Mouse (Mus musculus): Measurements from ENCODE around the gene 4930402F06Rik. TPM values are rescaled to one million over a fixed set of nuclear protein-coding genes. Genes with fewer than 3 reads are reported as not detected.

4930402F06Rik gene
- polyA plus RNA-seq, 1 experiment from 2014 or later, result not detected

DNA sequence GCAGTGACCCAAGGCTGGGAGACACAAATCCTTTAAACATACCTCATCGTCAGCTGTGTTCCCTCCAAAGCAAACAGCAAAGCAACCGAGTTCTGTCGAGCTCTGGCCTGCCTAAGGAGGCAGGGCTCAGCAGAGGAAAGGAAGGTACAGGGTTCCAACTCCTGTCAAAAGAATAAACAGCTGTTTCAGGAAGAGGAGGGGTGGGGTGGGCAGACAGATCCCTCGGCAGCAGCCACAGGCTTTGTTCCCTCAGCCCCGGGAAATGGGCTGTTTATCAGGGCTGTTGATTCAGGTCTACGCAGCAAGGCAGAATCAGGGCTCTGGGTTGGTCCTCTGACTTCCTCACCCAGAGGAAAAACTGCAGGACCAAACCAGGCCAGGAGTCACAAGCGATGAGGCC lies 35.5 kb upstream of the 4930402F06Rik start:
- Histone ChIP-seq H3K4me3 (replicated peaks) (no peak overlapping the region), H3K9me3 (no peaks in the 10 kb centered on the region), H3K36me3 (no peaks in the 10 kb centered on the region; the same call in 1 of the 2 replicates), H3K9ac (0 out of 2 replicates have a peak overlapping the region, but pooled peaks have one; percentile 20), H3K27ac (peak overlapping the region; percentile 70), H3K27me3 (replicated peaks) (no peaks in the 10 kb centered on the region), H3K4me1 (replicated peaks) (peaks cover 34% of the 10 kb centered on the region), H3K4me2 (replicated peaks) (peak overlapping the region; percentile 37)
- peak; percentile 61 for ATAC-seq
- WGBS, result 19% methylated on average over 7 of the region's 7 CpGs

DNA sequence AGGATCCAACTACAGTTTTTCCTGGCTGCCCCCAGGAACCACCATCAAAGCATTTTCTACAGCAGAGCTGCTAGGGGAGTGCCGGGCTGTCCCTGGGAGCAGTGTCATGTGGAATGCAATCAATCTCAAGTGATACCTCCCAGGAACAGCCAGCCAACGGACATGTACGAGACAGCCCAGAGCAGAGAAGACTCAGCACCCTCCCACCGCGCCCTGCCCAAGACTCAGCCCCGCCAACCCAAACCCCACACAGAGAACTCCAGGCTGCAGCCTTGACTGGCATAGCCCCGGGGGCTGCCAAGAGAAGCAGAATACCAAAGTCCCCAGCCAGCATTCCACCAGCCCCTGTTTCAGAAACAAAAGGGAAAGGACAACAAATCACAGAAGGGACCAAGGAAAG lies 35.0 kb upstream of the 4930402F06Rik start:
- 15% methylated on average over 7 of the region's 7 CpGs for WGBS
- H3K9ac ChIP-seq, result 0 out of 2 replicates have a peak overlapping the region, but pooled peaks have one; percentile 20

DNA sequence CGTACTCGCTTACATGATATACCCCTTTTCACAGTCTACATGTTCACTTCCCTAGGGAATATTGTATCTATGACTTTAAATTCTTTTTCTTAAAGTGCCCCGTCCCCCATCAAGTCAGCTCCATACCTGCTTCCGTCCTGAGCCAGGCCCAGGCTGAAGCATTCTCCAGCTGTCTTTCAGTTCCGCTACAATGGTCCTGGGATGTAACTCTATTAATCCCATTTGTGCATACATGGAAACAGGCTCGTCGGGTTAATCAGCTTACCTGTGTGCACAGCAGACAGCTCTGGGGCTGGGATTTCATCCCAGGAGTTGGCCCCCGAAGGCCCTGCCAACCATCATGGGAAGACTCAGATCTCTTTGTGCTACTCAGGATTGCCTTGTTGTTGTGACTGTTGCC lies 33.8 kb upstream of the 4930402F06Rik start:
- Histone ChIP-seq H3K9ac (no peak overlapping the region), H3K9me3 (no peaks in the 10 kb centered on the region), H3K4me3 (replicated peaks) (no peak overlapping the region), H3K27ac (no peak overlapping the region), H3K27me3 (replicated peaks) (no peaks in the 10 kb centered on the region), H3K36me3 (no peaks in the 10 kb centered on the region), H3K4me2 (replicated peaks) (no peak overlapping the region), H3K4me1 (replicated peaks) (peaks cover 34% of the 10 kb centered on the region)
- 87% methylated on average over 8 of the region's 8 CpGs for WGBS
- no peak for ATAC-seq

More for the DNA sequence above, 35.0 kb upstream of the 4930402F06Rik start:
- Histone ChIP-seq H3K27me3 (replicated peaks) (no peaks in the 10 kb centered on the region), H3K9me3 (no peaks in the 10 kb centered on the region), H3K4me2 (replicated peaks) (peak overlapping the region; percentile 37), H3K4me1 (replicated peaks) (peaks cover 34% of the 10 kb centered on the region), H3K36me3 (no peaks in the 10 kb centered on the region; the same call in 1 of the 2 replicates), H3K4me3 (replicated peaks) (peak overlapping the region; percentile 9; the same call in 1 of the 2 replicates), H3K27ac (peak overlapping the region; percentile 70)
- ATAC-seq, result peak; percentile 67

DNA sequence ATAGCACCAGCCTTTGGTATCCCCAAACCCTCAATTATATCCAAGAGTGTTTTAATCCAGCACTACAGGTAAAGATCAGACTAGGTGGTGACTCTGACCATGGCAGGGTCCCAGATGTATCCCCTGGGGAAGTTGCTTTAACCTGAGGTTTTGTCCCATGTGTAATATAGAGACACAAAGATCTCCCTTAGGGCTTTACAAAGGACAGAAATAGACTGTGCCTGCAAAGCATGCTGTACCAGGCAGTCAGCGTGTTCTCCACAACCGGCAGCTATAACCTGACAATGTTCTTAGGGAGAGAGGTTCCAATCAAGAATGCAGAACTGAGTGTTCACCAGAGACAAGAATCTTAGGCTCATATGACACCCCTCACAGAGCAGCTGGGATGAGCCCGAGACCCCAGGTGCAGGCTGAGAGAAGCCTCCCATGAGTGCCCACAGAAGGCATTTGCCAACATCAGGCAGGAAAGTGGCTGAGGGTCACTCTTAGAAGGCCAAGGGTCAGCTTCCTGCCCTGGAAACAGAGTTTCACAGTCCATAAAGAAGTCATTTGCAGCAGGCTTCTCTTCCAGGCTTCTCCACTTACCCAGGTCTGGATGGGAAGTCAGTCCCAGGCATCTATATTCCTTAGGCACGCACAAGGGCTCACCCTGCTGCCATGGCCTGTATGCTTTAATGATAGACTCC lies 31.8 kb upstream of the 4930402F06Rik start:
- H3K36me3 ChIP-seq, result no peaks in the 10 kb centered on the region
- H3K4me2 ChIP-seq (replicated peaks), result no peak overlapping the region
- no peak for ATAC-seq
- no peak overlapping the region for H3K27ac ChIP-seq
- H3K27me3 ChIP-seq (replicated peaks), result no peaks in the 10 kb centered on the region
- H3K4me3 ChIP-seq (replicated peaks), result no peak overlapping the region
- peaks cover 21% of the 10 kb centered on the region for H3K4me1 ChIP-seq (replicated peaks)
- no peaks in the 10 kb centered on the region for H3K9me3 ChIP-seq
- 73% methylated on average over 4 of the region's 4 CpGs for whole genome bisulfite sequencing
- no peak overlapping the region for H3K9ac ChIP-seq

DNA sequence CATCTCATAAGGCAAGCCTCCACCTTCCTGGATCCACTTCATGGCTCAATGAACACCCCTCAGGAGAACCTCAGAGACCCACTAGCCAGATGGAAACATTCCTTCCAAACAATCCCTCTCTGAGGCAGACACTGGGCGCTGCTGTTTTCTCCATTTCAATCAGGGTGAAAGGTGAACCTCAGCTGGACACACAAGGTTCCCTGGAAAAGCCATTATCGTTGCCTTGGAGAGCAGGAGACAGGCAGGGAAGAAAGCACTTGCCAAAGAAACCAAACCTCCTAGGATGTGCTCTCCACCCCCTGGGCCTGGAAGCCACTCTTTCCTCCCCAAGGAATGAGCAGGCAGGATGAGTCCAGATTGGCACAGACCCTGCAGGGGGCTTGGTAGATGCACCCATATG lies 30.6 kb upstream of the 4930402F06Rik start:
- Histone ChIP-seq H3K9ac (no peak overlapping the region), H3K4me1 (replicated peaks) (peaks cover 9% of the 10 kb centered on the region), H3K36me3 (no peaks in the 10 kb centered on the region), H3K27ac (no peak overlapping the region), H3K4me2 (replicated peaks) (no peak overlapping the region), H3K9me3 (no peaks in the 10 kb centered on the region), H3K27me3 (replicated peaks) (no peaks in the 10 kb centered on the region), H3K4me3 (replicated peaks) (no peak overlapping the region)
- ATAC-seq, result no peak
- WGBS, result 43% methylated on average over 2 of the region's 2 CpGs

DNA sequence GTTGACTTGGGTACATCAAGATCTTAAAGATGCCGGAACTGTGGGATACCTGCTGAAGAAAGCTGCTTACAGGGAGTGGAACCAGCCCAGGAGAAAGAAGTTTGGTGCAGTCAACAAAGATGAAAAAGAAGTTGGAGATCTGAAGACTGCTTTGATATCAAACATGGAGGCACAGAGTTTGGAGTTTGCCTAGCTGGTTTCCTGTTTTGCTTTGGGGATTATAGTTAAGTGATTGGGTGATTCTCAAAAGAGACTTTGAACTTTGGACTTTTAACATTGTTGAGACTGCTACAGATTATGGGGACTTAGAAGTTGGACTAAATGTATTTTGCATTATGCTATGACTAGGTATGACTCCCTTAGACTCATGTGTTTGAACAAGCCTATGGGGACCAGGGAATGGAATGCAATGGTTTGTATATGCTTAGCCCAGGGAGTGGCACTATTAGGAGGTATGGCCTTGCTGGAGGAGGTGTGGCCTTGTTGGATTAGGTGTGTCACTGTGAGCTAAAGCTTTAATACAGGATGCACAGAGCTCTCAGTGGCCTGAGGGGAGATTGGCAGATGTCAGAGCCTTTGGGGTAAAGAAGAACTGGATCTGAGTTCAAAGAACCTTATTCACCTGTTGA lies 26.9 kb upstream of the 4930402F06Rik start:
- peaks cover 12% of the 10 kb centered on the region; the same call in 1 of the 2 replicates for H3K36me3 ChIP-seq
- no peaks in the 10 kb centered on the region for H3K4me1 ChIP-seq (replicated peaks)
- H3K4me2 ChIP-seq (replicated peaks), result no peak overlapping the region
- ATAC-seq, result peak; percentile 62
- no peak overlapping the region for H3K27ac ChIP-seq
- H3K27me3 ChIP-seq (replicated peaks), result no peaks in the 10 kb centered on the region
- H3K9ac ChIP-seq, result no peak overlapping the region
- H3K9me3 ChIP-seq, result no peaks in the 10 kb centered on the region
- no peak overlapping the region for H3K4me3 ChIP-seq (replicated peaks)
- 96% methylated on average over 1 of the region's 1 CpGs for WGBS

DNA sequence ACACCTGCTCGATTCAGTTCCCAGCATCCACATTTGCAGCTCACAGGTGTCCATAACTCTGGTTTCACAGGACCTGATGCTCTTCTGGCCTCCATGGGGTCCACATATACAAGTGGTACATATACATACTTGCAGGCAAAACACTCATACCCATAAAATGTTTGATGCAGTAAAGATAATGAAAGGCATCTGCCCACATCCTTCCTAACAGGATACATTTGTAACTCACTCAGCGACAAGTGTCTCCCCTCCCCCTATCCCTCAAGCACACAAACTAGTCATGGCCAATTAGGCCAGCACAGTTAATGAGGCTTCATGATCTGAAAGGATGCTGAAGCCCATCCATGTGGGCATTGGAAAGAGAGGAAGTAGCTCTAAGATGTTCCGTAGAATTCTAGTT lies 25.4 kb upstream of the 4930402F06Rik start:
- Histone ChIP-seq H3K4me1 (replicated peaks) (no peaks in the 10 kb centered on the region), H3K9me3 (no peaks in the 10 kb centered on the region), H3K27me3 (replicated peaks) (no peaks in the 10 kb centered on the region), H3K27ac (no peak overlapping the region), H3K4me2 (replicated peaks) (no peak overlapping the region), H3K36me3 (peaks cover 12% of the 10 kb centered on the region; the same call in 1 of the 2 replicates), H3K9ac (no peak overlapping the region), H3K4me3 (replicated peaks) (no peak overlapping the region)
- ATAC-seq, result no peak
- WGBS, result 83% methylated on average over 3 of the region's 3 CpGs

DNA sequence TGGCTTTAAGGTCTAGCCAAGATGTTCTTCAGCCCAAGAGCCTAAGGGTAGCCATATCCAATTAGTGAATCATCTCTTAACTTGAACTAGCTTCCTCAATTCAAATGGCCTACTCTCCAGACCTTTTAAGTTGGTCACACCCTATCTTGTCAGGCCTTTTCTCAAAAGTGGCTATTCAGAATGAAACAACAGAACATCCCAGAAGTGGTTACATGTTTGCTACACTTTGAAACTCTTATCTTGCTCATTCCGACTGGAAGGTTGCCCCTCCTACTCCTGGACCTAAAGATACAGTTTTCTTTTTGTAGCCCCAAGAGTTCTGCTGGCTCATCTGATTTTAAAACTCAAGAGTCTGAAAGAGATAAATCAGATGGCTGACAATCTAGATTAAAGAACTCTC lies 23.7 kb upstream of the 4930402F06Rik start:
- Histone ChIP-seq H3K27ac (no peak overlapping the region), H3K4me1 (replicated peaks) (no peaks in the 10 kb centered on the region), H3K4me2 (replicated peaks) (no peak overlapping the region), H3K4me3 (replicated peaks) (no peak overlapping the region), H3K36me3 (peaks cover 12% of the 10 kb centered on the region; the same call in 1 of the 2 replicates), H3K9ac (no peak overlapping the region), H3K9me3 (no peaks in the 10 kb centered on the region), H3K27me3 (replicated peaks) (no peaks in the 10 kb centered on the region)
- no peak for ATAC-seq
- WGBS, result 73% methylated on average over 1 of the region's 1 CpGs

DNA sequence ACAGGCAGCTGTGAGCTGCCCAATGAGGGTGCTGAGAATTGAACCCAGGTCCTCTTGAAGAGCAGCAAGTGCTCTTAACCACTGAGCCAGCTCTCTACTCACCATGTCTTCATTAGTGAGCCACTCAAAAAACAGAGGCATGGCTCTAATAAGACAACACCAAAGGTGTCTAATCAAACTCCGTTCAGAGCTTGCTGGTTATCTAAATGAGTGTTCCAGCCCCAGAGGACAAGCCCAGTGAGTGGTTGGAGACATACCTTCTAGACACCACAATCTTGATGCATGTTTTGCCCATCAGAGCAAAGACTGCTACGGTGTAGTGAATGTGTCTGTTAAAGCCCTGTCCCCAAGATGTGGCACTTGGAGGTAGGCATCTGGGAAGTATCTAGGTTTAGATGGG lies 22.7 kb upstream of the 4930402F06Rik start:
- H3K27ac ChIP-seq, result no peak overlapping the region
- H3K36me3 ChIP-seq, result peaks cover 12% of the 10 kb centered on the region; the same call in 1 of the 2 replicates
- ATAC-seq, result no peak
- H3K4me1 ChIP-seq (replicated peaks), result no peaks in the 10 kb centered on the region
- 94% methylated on average over 2 of the region's 2 CpGs for WGBS
- no peak overlapping the region for H3K4me3 ChIP-seq (replicated peaks)
- H3K27me3 ChIP-seq (replicated peaks), result no peaks in the 10 kb centered on the region
- H3K9me3 ChIP-seq, result no peaks in the 10 kb centered on the region
- H3K4me2 ChIP-seq (replicated peaks), result no peak overlapping the region
- H3K9ac ChIP-seq, result no peak overlapping the region

DNA sequence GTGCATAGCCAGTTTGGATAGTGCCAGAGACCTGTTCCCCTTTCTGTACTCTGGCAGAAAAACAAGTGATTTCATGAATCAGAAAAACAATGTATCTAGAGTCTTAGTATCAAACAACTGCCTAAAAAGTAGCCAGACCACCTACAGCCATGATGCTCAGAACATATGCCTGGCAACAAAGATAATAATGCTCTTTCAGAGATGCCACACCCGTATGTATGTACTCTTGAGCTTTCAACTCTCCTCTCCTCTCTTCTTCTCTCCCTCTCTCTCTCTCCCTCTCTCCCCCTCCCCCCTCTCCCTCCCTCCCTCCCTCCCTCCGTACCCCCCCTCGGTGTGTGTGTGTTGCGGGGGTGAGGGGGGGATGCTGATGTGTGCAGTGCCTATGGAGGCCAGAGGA lies 22.3 kb upstream of the 4930402F06Rik start:
- ATAC-seq, result no peak
- Histone ChIP-seq H3K9me3 (no peaks in the 10 kb centered on the region), H3K4me2 (replicated peaks) (no peak overlapping the region), H3K27me3 (replicated peaks) (no peaks in the 10 kb centered on the region), H3K4me1 (replicated peaks) (no peaks in the 10 kb centered on the region; the same call in 1 of the 2 replicates), H3K9ac (no peak overlapping the region), H3K4me3 (replicated peaks) (no peak overlapping the region), H3K27ac (no peak overlapping the region), H3K36me3 (peaks cover 12% of the 10 kb centered on the region; the same call in 1 of the 2 replicates)
- WGBS, result 97% methylated on average over 4 of the region's 4 CpGs

DNA sequence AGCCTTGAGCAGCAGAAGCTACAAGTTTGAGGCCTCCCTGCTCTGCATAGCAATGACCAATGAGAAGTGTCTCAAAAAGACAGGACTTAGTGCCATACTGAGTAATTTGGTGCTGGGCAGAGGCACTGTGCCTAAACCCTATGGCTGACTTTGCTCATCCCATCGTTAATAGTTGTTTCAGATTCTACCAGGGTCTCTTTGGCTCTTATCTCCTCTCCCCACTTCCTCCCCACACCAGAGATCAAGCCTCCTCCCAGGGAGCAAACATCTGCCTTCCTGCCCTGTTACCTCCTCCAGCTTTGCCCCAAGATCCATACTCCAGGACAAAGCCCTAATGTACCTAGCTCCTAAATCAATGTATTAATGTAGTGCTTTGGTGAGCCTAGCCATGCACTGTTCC lies 20.3 kb upstream of the 4930402F06Rik start:
- Histone ChIP-seq H3K27ac (no peak overlapping the region), H3K9me3 (no peaks in the 10 kb centered on the region), H3K36me3 (peaks cover 12% of the 10 kb centered on the region; the same call in 1 of the 2 replicates), H3K27me3 (replicated peaks) (no peaks in the 10 kb centered on the region), H3K4me2 (replicated peaks) (no peak overlapping the region), H3K9ac (no peak overlapping the region), H3K4me3 (replicated peaks) (no peak overlapping the region), H3K4me1 (replicated peaks) (no peaks in the 10 kb centered on the region; the same call in 1 of the 2 replicates)
- no peak for ATAC-seq
- 81% methylated on average over 1 of the region's 1 CpGs for WGBS

DNA sequence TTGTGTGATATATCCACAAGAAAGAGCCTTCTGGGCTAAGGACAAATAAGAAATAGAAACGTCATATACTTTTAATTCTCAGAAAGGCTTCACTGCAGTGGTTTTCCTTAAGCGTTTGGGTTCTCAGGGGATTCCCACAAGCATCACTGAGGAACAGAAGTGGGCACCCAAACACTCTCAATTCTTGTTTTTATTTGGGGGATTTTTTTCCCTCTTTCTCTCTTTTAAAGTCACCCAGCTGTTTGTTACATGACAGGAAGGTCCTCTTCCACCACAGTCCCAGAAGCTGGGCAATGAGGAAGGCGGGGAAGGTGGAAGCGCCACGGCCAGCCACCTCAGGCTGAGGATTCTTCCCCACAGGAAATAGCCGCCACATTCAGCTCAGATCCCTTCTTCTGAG lies 19.5 kb upstream of the 4930402F06Rik start:
- Histone ChIP-seq H3K4me2 (replicated peaks) (no peak overlapping the region), H3K9me3 (no peaks in the 10 kb centered on the region), H3K4me1 (replicated peaks) (no peaks in the 10 kb centered on the region; the same call in 1 of the 2 replicates), H3K27ac (no peak overlapping the region), H3K9ac (no peak overlapping the region), H3K4me3 (replicated peaks) (no peak overlapping the region), H3K36me3 (peaks cover 12% of the 10 kb centered on the region; the same call in 1 of the 2 replicates), H3K27me3 (replicated peaks) (no peaks in the 10 kb centered on the region)
- 79% methylated on average over 6 of the region's 6 CpGs for WGBS
- no peak for ATAC-seq
